Mouse (Mus musculus) intestine, embryonic 16.5 days (tissue): ENCODE measurements around the gene Cfap299. TPM values are rescaled to one million over a fixed set of nuclear protein-coding genes. Genes with fewer than 3 reads are reported as not detected.

Source experiments
- ATAC-seq: fragments of 200-750 bp; cut with Nextera tagmentation; 2 replicates; pipeline ENCODE4 v1.8.0; 2017; ENCODE audit warnings: moderate TSS enrichment, moderate library complexity
- H3K27ac ChIP-seq: fragments of 300-500 bp; sonication (generic); 2 replicates; pipeline ENCODE4 v1.5.1; 2014; ENCODE audit warnings: mild to moderate bottlenecking, low read length
- H3K27me3 ChIP-seq: fragments of 300-500 bp; sonication (generic); replicated peaks from 2 replicates; pipeline ENCODE4 v1.6.1; 2014; ENCODE audit warnings: low read length, control low read depth, mixed read lengths; ENCODE audit not compliant: control insufficient read depth, insufficient read depth
- H3K36me3 ChIP-seq: fragments of 300-500 bp; sonication (generic); 2 replicates; pipeline ENCODE4 v1.6.1; 2014; ENCODE audit warnings: low read length, control low read depth; ENCODE audit not compliant: control insufficient read depth, insufficient read depth
- H3K4me1 ChIP-seq: fragments of 300-500 bp; sonication (generic); 2 replicates; pipeline ENCODE4 v1.6.1; 2014; ENCODE audit warnings: low read length, control low read depth, mixed read lengths; ENCODE audit not compliant: control insufficient read depth, insufficient read depth
- H3K4me2 ChIP-seq: fragments of 300-500 bp; sonication (generic); 2 replicates; pipeline ENCODE4 v1.6.1; 2014; ENCODE audit warnings: low read depth, low read length, control low read depth
- H3K4me3 ChIP-seq: fragments of 300-500 bp; sonication (generic); 2 replicates; pipeline ENCODE4 v1.5.1; 2014; ENCODE audit warnings: mild to moderate bottlenecking, low read length
- H3K9ac ChIP-seq: fragments of 300-500 bp; sonication (generic); 2 replicates; pipeline ENCODE4 v1.6.1; 2014; ENCODE audit warnings: low read depth, low read length
- H3K9me3 ChIP-seq: fragments of 300-500 bp; sonication (generic); 2 replicates; pipeline ENCODE4 v1.6.1; 2016; ENCODE audit warnings: low read length, control low read depth; ENCODE audit not compliant: control insufficient read depth
- WGBS: fragments of 180-500 bp; shearing (Covaris S2); extraction: QIAGEN DNeasy Blood & Tissue Kit; methylation state at CpG from one replicate; pipeline ENCODE4 v1.1.7; 2014; 5-methylcytosine and 5-hydroxymethylcytosine counted together
- polyA plus RNA-seq: library from polyadenylated mRNA; unstranded; fragments of >200 nt; fragmentation: Nextera tagmentation; extraction: Ambion mirVana; gene quantifications from 2 replicates; pipeline ENCODE4 v1.2.1, GENCODE M21; 2015

Gene Cfap299
- polyA plus RNA-seq, 1 experiment from 2014 or later: 0.49 TPM

DNA sequence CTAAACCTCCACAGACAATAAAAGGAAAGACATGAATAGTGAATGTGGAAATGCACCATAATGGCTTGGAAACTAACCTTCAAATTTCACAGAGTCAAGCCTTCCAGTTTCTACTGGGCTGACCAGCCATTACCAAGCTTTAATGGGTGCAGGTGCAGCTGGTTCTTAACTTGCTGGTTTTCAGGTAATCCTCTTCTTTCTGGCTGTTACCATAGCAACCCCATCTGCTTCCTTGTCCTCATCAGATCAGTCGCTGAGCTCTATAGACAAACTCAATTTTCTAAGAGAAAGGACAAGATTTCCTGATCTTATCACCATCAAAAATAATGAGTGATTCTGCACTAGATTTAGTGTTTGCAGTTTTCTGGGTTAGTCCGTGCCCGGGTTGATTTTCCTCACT, 287.8 kb downstream of the Cfap299 start:
- WGBS: 77% methylated on average over 3 of the region's 3 CpGs
- H3K4me1 ChIP-seq: no peaks in the 10 kb centered on the region
- no peaks in the 10 kb centered on the region for H3K9me3 ChIP-seq
- no peak overlapping the region for H3K9ac ChIP-seq
- no peaks in the 10 kb centered on the region for H3K27me3 ChIP-seq
- H3K36me3 ChIP-seq: no peaks in the 10 kb centered on the region
- no peak overlapping the region for H3K4me2 ChIP-seq
- H3K27ac ChIP-seq: no peak overlapping the region
- ATAC-seq: no peak
- H3K4me3 ChIP-seq: no peak overlapping the region

- H3K4me1 ChIP-seq: no peaks in the 10 kb centered on the region
- no peaks in the 10 kb centered on the region for H3K9me3 ChIP-seq
- no peak overlapping the region for H3K4me2 ChIP-seq
- H3K36me3 ChIP-seq: no peaks in the 10 kb centered on the region
- 69% methylated on average over 4 of the region's 4 CpGs for WGBS
- ATAC-seq: no peak
- no peaks in the 10 kb centered on the region for H3K27me3 ChIP-seq
- H3K27ac ChIP-seq: no peak overlapping the region
- H3K9ac ChIP-seq: no peak overlapping the region
- no peak overlapping the region for H3K4me3 ChIP-seq
These were observed 288.3 kb downstream of the Cfap299 start for GRCm38 (mm10) chr5:98617416-98617815.

DNA sequence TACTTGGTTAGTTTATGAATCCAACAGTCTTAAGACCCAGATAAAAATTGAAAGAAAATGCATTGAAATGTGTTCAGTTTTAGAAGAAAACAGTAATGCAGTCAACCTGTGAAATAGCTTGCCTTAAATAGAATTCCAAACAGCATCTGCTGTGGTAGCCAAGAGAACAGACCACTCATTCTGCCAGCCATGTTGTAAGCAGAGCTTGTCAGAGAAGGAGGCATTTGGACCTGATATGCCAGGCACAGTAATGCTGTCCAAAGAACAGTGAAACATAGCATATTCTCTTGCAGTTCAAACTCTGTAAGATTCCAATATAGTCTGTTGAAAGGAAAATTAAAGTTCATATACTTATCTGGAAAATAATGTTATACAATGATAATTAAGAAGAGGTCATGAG, 321.2 kb downstream of the Cfap299 start:
- H3K9ac ChIP-seq: no peak overlapping the region
- H3K4me3 ChIP-seq: no peak overlapping the region
- no peaks in the 10 kb centered on the region for H3K4me1 ChIP-seq
- no peaks in the 10 kb centered on the region for H3K36me3 ChIP-seq
- H3K27ac ChIP-seq: no peak overlapping the region
- H3K27me3 ChIP-seq: no peaks in the 10 kb centered on the region
- no peaks in the 10 kb centered on the region for H3K9me3 ChIP-seq
- H3K4me2 ChIP-seq: no peak overlapping the region
- no peak for ATAC-seq

- no peak for ATAC-seq
- Histone ChIP-seq H3K36me3 (no peaks in the 10 kb centered on the region), H3K27ac (no peak overlapping the region), H3K9ac (no peak overlapping the region), H3K4me3 (no peak overlapping the region), H3K27me3 (no peaks in the 10 kb centered on the region), H3K4me2 (no peak overlapping the region), H3K4me1 (no peaks in the 10 kb centered on the region), H3K9me3 (no peaks in the 10 kb centered on the region)
- WGBS: 56% methylated on average over 5 of the region's 5 CpGs
These were observed 321.9 kb downstream of the Cfap299 start for GRCm38 (mm10) chr5:98651049-98651448.

DNA sequence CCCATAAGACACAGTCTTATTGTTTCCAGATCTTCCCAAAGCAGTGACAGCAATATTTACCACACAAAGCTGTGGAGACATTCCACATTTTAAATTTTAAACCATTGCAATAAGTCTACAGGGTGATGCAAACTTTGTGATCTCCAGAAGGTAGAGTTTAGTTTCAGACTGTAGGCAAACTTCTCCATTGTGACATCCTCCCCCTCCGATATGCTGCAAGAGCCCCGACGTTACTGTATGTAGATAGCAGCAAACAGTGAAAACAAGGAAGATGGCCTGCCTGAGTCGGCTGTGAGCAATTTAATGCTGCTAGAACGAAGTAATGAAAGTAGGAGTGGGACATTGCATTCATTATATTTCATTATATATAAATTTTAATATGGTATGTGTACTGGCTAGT, 359.1 kb downstream of the Cfap299 start:
- 91% methylated on average over 5 of the region's 5 CpGs for WGBS
- H3K4me1 ChIP-seq: no peaks in the 10 kb centered on the region
- H3K9me3 ChIP-seq: no peaks in the 10 kb centered on the region
- no peaks in the 10 kb centered on the region for H3K36me3 ChIP-seq
- H3K27ac ChIP-seq: no peak overlapping the region
- H3K4me2 ChIP-seq: no peak overlapping the region
- no peak overlapping the region for H3K9ac ChIP-seq
- no peak overlapping the region for H3K4me3 ChIP-seq
- ATAC-seq: no peak
- H3K27me3 ChIP-seq: no peaks in the 10 kb centered on the region

DNA sequence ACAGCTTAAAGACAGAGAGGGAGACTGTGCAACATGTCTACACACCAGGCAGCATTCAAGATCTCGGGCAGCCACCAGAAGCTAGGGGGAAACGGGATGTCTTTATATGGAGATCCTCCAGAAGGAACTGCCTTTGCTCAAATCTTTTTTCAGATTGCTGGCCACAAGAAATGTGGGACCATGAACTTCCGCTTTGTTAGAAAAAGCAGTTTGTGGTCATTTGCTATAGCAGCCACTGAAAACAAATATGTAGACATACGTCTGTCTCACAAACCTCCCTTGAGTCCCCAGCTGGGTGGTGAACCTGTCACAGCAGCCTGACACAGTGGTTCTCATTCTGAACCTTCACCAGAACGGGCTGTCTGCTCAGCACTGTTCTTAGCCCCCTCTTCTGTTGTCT, 363.0 kb downstream of the Cfap299 start:
- no peak overlapping the region for H3K9ac ChIP-seq
- WGBS: 61% methylated on average over 5 of the region's 5 CpGs
- no peaks in the 10 kb centered on the region for H3K36me3 ChIP-seq
- no peaks in the 10 kb centered on the region for H3K9me3 ChIP-seq
- no peak overlapping the region for H3K27ac ChIP-seq
- no peaks in the 10 kb centered on the region for H3K4me1 ChIP-seq
- no peak overlapping the region for H3K4me3 ChIP-seq
- ATAC-seq: no peak
- H3K27me3 ChIP-seq: no peaks in the 10 kb centered on the region
- H3K4me2 ChIP-seq: no peak overlapping the region

- H3K9me3 ChIP-seq: no peaks in the 10 kb centered on the region
- no peak overlapping the region for H3K4me2 ChIP-seq
- H3K9ac ChIP-seq: no peak overlapping the region
- no peaks in the 10 kb centered on the region for H3K36me3 ChIP-seq
- H3K4me3 ChIP-seq: no peak overlapping the region
- no peak for ATAC-seq
- H3K4me1 ChIP-seq: no peaks in the 10 kb centered on the region
- no peak overlapping the region for H3K27ac ChIP-seq
- 54% methylated on average over 8 of the region's 8 CpGs for WGBS
- no peaks in the 10 kb centered on the region for H3K27me3 ChIP-seq
These were observed 367.2 kb downstream of the Cfap299 start for GRCm38 (mm10) chr5:98696336-98696735.

DNA sequence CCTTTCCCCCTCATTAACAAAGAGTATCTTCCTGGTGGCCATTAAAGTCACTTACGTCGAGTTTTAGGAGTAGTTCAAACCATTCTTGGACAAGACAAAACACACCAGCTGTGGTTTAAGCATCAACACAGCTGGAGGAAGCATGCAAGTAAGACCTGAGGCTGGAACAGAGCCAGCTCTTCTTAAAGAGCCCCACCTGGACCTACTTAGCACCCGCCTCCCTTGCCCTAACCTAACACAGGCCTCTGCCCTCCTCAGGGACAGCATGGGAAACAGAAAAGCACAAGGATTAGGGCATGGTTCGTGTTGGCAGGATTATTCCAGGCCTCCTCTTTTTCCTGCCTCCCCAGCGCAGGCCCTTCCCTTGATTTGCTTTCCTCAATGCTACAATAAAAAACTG, 374.9 kb downstream of the Cfap299 start:
- Histone ChIP-seq H3K36me3 (no peaks in the 10 kb centered on the region), H3K9me3 (no peaks in the 10 kb centered on the region), H3K4me2 (no peak overlapping the region), H3K27me3 (no peaks in the 10 kb centered on the region), H3K27ac (no peak overlapping the region), H3K4me3 (no peak overlapping the region), H3K4me1 (no peaks in the 10 kb centered on the region), H3K9ac (no peak overlapping the region)
- 57% methylated on average over 5 of the region's 5 CpGs for WGBS
- ATAC-seq: no peak

- WGBS: 81% methylated on average over 4 of the region's 4 CpGs
These were observed 377.5 kb downstream of the Cfap299 start for GRCm38 (mm10) chr5:98706597-98706996.

GRCm38 (mm10) chr5:98715392-98715791, 386.3 kb downstream of the Cfap299 start:
- Histone ChIP-seq H3K4me1 (no peaks in the 10 kb centered on the region), H3K9me3 (no peaks in the 10 kb centered on the region), H3K27ac (no peak overlapping the region), H3K27me3 (no peaks in the 10 kb centered on the region), H3K9ac (no peak overlapping the region), H3K4me2 (no peak overlapping the region), H3K4me3 (no peak overlapping the region), H3K36me3 (no peaks in the 10 kb centered on the region)
- ATAC-seq: no peak
- 83% methylated on average over 2 of the region's 2 CpGs for WGBS

More at GRCm38 (mm10) chr5:98706597-98706996, 377.5 kb downstream of the Cfap299 start:
- Histone ChIP-seq H3K4me3 (no peak overlapping the region), H3K9me3 (no peaks in the 10 kb centered on the region), H3K27ac (no peak overlapping the region), H3K36me3 (no peaks in the 10 kb centered on the region), H3K27me3 (no peaks in the 10 kb centered on the region), H3K4me2 (no peak overlapping the region), H3K4me1 (no peaks in the 10 kb centered on the region), H3K9ac (no peak overlapping the region)
- no peak for ATAC-seq
